Mouse (Mus musculus): ENCODE results near the gene Olfr921.

DNA sequence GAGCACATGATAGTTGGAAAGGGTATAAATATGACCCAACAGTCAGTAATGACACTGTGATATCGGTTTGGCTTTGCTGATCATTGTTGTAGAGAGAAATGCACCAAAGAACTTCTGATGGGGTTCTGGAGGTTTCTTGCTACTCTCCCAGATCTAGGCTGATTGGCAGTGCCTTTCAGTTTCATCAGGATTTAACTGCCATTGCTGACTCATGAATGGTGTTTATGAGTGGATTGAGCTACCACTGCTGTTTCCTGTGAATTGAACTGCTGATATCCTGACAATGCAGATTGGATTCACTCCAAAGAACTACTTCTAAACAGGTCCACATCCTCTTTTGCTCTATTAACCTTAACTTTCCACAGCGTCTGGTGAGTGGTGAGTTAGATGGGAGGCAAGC is 19.8 kb downstream of the Olfr921 start:
- no peak for TF ChIP-seq EP300 (IDR thresholded peaks at IDR 0.05; ENCODE audit: insufficient read depth, low read depth, low read length)
- no peak for TF ChIP-seq POLR2A (IDR thresholded peaks at IDR 0.05; ENCODE audit: insufficient read depth, low read depth, low read length)

All from heart, adult 2 months (tissue).